Mouse (Mus musculus) CD4-positive helper T cell, adult 2 months (primary cell): ENCODE measurements around the gene Sirpa.

ENCODE experiments used
- DNase-seq: peaks from one replicate; pipeline ENCODE4 v3.0.0-alpha.2; 2012; ENCODE audit warnings: low read depth, missing footprints, low spot score

The Sirpa gene

DNA sequence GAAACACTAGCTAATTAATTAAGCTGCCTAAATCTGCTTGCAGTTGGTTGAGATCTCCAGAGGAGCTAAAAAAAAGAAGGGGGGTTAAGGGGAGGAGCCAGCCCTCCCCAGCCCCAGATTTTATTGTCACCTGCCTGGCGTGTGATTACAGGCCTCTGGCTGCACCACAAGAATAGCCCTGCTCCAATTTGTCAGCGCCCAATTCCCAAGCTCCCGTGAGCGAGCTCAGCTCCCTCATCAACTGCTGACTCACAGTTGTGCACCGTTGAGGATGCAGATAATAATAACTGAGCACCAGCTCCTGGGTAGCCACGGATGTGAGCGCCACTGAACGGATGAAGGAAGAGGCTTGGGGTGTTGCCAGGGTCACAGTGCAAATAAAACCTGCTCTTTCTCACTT is 13.6 kb downstream of the Sirpa start:
- no peak for DNase-seq

DNA sequence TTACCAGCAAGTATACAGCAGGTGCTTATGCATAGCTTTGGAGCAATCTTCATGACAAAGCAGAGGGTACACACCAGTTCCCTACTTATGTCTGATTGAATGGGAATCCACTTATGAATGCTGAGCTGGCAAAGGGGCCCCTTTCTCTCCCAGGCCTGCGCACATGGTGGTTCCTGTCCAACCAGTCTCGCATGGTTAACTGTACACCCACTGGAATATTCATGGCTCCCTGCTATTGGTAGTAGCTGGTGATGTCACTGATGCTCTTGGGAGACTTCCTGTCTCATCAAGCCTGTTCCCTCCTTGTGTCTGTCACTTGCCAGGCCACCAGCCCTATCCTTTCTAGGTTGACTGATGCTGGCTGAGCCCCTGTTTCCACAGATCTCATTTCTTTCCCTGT is 14.3 kb downstream of the Sirpa start:
- no peak for DNase-seq

DNA sequence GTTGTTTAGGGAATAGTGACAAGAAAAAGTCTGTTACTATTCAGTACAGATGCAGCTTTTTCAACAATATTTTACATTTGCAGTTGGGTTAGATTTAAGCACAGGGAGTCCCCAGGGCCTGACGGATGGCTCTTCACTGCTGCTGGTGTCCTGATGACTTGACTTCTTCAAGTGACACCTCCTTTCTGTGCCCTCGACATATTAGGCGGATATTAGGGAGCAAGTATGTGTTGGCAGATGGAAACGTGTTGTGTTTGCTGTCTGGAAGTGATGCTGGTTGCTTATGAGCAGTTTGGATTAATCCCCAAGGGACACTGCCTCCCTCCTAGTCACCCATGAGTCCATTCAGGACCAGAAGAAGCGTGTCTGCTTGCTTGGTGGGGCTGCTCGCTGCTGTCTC is 21.3 kb downstream of the Sirpa start:
- no peak for DNase-seq

DNA sequence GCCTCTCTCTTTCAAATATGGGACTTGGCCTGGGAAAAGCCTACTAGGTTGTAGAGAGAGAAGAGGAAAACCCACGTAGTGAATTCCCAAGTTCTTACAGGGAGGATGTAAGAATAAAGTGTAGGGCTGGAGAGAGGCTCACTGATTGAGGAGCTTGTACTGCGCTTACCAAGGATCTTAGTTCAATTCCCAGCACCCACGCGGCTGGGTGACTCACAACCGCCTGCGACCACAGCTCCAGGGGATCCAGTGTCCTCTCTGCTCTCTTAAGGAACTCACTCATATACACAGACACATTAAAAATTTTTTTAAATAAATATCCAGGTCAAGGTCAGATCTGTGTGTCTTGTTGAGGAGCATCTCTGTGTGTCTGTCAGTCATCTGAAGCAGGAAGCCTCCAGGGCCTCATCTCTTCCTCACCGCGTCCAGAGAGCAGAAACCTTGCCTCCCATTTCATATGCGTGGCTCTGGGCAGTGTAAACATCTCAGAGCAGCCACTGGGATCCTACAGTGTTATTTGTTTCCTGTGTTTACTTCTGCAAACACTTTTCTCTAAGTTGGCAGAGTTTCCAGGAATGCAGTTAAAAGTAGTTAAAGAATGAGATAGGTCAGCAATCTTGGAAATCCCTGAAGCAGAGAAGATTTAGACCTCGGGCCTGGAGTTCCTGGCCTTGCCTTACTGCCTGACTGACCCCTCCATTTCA is 22.0 kb downstream of the Sirpa start:
- no peak for DNase-seq

DNA sequence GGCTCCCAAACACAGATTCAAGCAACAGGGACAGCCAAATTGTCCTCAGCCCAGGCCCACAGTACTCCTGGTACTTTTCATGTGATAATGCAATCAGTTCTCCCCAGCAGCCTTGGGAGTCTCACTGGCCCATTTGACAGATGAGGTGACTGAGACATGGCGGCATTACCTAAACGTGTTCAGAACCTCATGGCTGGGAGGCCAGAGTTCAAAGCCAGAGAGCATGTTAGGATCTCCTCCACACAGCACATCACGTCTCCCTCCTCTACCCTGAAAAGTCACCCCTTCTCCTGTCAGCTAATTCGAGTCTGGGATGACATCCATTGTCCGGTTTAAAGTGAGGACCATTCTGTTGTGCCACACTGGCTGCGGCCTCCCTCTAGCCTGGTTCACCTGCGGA is 27.5 kb downstream of the Sirpa start:
- no peak for DNase-seq

- no peak for DNase-seq
These were observed 28.2 kb downstream of the Sirpa start for GRCm38 (mm10) chr2:129620881-129621280.

DNA sequence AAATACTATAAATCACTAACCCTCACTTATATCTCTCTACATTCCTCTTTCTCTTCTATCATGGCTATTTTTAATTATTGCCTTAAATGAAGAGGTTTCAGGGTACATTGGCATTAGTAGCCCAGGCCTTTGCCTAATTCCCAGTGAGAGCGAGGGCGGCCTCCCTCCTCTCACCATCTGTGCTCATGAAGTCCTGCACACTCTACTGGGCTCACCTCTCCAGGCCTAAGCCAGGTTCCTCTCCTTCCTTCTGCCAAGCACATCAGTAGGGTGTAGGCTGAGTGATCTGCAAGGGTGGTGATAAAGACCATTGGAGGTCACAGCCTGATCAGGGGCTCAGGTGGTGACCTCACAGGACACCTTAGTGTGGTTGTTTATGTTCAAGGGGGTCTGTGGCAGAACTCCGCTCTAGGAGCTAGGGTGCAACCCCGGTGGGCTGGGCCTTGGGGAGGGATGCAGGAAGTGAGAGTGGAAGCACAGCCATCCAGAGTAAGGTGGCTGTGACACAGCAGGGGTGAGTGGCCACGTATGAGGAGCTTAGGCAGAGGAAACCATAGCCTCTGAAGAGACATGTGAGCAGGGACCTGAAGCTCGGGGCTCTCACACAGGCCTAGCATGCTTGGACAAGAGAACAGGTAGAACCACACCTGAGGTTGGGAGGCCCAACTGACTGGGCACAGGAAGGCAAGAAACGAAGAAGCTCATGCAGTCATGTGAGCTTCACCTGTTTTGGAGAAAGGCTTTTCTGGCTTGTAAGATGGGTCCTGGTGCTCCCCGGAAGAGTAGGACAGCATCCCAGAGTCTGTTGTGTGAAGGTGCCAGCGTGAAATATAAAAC is 29.2 kb downstream of the Sirpa start:
- no peak for DNase-seq

- DNase-seq: no peak
These were observed 30.3 kb downstream of the Sirpa start for GRCm38 (mm10) chr2:129622918-129623317.

GRCm38 (mm10) chr2:129623771-129624170 is 31.1 kb downstream of the Sirpa start:
- DNase-seq: no peak

- DNase-seq: no peak
These were observed 31.7 kb downstream of the Sirpa start for GRCm38 (mm10) chr2:129624246-129624918.

- DNase-seq: no peak
These were observed 32.3 kb downstream of the Sirpa start for GRCm38 (mm10) chr2:129624956-129625355.

- no peak for DNase-seq
These were observed 33.2 kb downstream of the Sirpa start for GRCm38 (mm10) chr2:129625845-129626244.

GRCm38 (mm10) chr2:129626621-129627061 is 34.0 kb downstream of the Sirpa start:
- no peak for DNase-seq

- no peak for DNase-seq
These were observed 34.5 kb downstream of the Sirpa start for GRCm38 (mm10) chr2:129627133-129627532.

DNA sequence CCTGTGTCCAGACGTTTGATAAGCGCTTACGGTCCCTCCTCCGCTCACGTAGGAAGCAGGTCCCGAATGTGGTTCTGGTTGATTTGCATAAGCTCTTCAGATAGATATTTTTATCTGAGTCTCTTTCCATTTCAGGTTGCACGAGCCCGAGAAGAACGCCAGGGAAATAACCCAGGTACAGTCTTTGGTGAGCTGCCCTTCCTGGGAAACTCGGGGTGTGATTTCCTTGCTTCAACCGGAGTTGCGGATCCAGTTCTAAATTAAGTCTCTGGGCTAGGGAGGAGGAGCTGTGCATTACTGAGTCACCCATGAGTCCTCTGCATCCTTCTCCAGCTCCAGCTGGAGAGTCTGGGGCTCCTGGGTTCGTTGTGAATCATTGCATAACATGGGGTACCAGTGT is 35.2 kb downstream of the Sirpa start:
- DNase-seq: no peak

DNA sequence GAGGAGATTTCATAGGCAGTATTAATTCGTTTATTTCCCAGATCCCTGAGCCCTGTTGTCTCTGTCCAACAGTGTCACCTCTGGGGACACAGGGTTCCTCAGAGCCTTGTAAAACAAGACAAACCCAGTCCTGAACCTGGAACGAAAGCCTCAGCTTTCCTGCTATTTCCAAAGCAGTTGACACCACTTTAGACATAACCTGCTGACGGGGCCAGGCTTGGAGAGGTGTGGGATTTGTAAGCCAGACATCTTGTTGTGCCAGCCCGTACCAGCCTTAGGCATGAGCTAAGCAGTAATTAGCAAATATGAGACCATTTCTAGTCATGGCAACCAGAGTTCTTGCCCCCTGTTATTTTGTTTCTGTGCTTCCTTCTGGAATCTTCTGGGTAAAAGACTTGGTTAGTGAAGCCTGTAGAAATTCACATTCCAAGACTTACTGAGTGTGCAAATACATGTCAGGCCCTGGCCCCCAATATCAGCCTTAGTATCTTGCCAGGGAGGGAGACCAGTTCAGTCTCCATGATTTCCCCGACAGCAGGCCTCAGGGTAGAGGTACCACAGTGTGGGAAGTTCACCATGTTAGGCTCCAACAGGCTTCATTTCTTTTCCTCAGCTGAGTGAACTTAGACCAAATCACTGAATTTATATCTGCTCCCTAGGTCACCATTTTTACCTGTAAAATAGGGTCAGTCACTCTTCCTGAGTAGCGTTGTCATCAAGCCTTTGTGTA is 36.0 kb downstream of the Sirpa start:
- DNase-seq: no peak

- DNase-seq: no peak
These were observed 37.3 kb downstream of the Sirpa start for GRCm38 (mm10) chr2:129629786-129630531.

GRCm38 (mm10) chr2:129630532-129630886 is 37.9 kb downstream of the Sirpa start:
- DNase-seq: no peak

DNA sequence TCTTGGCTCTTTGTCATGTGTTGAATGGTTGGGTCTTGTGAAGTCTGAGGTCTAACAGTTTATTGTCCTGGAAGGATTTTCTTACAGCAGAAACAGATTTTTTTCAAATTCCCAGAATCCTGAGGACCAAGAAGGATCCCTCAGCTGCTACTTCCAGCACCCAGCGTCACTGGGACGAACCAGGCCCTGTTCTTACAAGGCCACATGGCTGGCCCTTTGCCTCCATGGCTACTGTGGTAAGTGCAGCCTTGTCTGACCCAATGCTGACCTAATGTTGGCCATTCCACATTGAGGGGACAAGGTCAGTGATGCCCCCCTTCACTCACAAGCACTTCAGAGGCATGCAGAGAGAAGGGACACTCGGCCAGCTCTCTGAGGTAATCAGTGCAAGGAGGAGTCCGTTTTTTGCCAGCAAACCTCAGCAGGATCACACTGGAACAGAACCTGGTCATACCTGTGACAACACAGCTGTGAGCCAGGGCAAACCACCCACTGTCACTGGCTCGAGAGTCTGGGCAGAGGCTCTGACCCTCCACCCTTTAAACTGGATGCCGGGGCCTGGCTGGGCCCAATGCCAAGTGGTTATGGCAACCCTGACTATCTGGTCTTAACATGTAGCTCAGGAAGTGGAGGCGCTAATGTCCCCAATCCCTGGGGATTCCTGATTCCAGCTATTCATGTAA is 38.5 kb downstream of the Sirpa start:
- no peak for DNase-seq

- DNase-seq: no peak
These were observed 39.7 kb downstream of the Sirpa start for GRCm38 (mm10) chr2:129632324-129632723.
